Mouse (Mus musculus) MEL (cell line): Measurements from ENCODE around the gene Gm4792. TPM values are rescaled to one million over a fixed set of nuclear protein-coding genes. Genes with fewer than 3 reads are reported as not detected.

Experiments
- DNase-seq: peaks from one replicate; pipeline ENCODE4 v3.0.0; 2011; ENCODE audit warnings: low read depth, low spot score
- H3K27ac ChIP-seq: 2 replicates; pipeline ENCODE4 v1.5.1; 2012; ENCODE audit warnings: low read depth, mild to moderate bottlenecking, control low read depth, low read length, moderate library complexity; ENCODE audit not compliant: control insufficient read depth
- H3K27me3 ChIP-seq, 2 experiments: fragments of 150-350 bp in 1 of 2; sonication (generic) in 1 of 2; 2 replicates each; pipeline ENCODE4 v1.6.1; 2012; ENCODE audit warnings: low read length in 2 of 2, mild to moderate bottlenecking in 2 of 2, improper control_type of control experiment in 1 of 2, moderate library complexity in 1 of 2; ENCODE audit not compliant: insufficient read depth in 2 of 2, control insufficient read depth in 1 of 2
- H3K36me3 ChIP-seq, 2 experiments: 2 replicates each; pipeline ENCODE4 v1.6.1; 2012 to 2014; ENCODE audit warnings: low read length in 2 of 2, improper control_type of control experiment in 1 of 2, inconsistent platforms in 1 of 2, mild to moderate bottlenecking in 1 of 2; ENCODE audit not compliant: insufficient read depth in 2 of 2, control insufficient read depth in 1 of 2
- H3K4me1 ChIP-seq, 2 experiments: fragments of 150-350 bp in 1 of 2; sonication (generic) in 1 of 2; 2 replicates each; pipeline ENCODE4 v1.6.1; 2012; ENCODE audit warnings: low read length in 2 of 2, improper control_type of control experiment in 1 of 2, mild to moderate bottlenecking in 1 of 2; ENCODE audit not compliant: insufficient read depth in 2 of 2, control insufficient read depth in 1 of 2
- H3K4me3 ChIP-seq, 2 experiments: fragments of 150-350 bp in 1 of 2; sonication (generic) in 1 of 2; 2 replicates each; pipeline ENCODE4 v1.5.1; 2012; ENCODE audit warnings: low read depth in 2 of 2, low read length in 2 of 2, mild to moderate bottlenecking in 2 of 2, moderate library complexity in 2 of 2, control low read depth in 1 of 2, improper control_type of control experiment in 1 of 2; ENCODE audit not compliant: control insufficient read depth in 1 of 2, insufficient read depth in 1 of 2
- H3K79me2 ChIP-seq: 2 replicates; pipeline ENCODE4 v1.6.1; 2012; ENCODE audit warnings: mild to moderate bottlenecking, low read length, moderate library complexity; ENCODE audit not compliant: control insufficient read depth, poor library complexity, insufficient read depth
- H3K9ac ChIP-seq: 2 replicates; pipeline ENCODE4 v1.6.1; 2012; ENCODE audit warnings: low read depth, mild to moderate bottlenecking, control low read depth, low read length, moderate library complexity; ENCODE audit not compliant: control insufficient read depth, poor library complexity, severe bottlenecking
- H3K9me3 ChIP-seq: fragments of 150-350 bp; sonication (generic); replicated peaks from 2 replicates; pipeline ENCODE4 v1.6.1; 2012; ENCODE audit warnings: mild to moderate bottlenecking, low read length, improper control_type of control experiment, moderate library complexity; ENCODE audit not compliant: insufficient read depth
- BHLHE40 ChIP-seq: IDR thresholded peaks from 2 replicates; pipeline ENCODE4 v1.6.1; 2012; ENCODE audit warnings: low read depth, mild to moderate bottlenecking, inconsistent platforms, low read length, improper control_type of control experiment, borderline replicate concordance
- CTCF ChIP-seq, 3 experiments: IDR thresholded peaks in 2 of 3; conservative IDR thresholded peaks in 1 of 3; 2 replicates each; pipeline ENCODE4 v1.5.1; 2011 to 2012; ENCODE audit warnings: low read length in 3 of 3, low read depth in 2 of 3, mild to moderate bottlenecking in 2 of 3, improper control_type of control experiment in 1 of 3, inconsistent platforms in 1 of 3, mixed read lengths in 1 of 3, moderate library complexity in 1 of 3; ENCODE audit not compliant: control insufficient read depth in 1 of 3, insufficient read depth in 1 of 3, poor library complexity in 1 of 3, severe bottlenecking in 1 of 3
- ELF1 ChIP-seq: IDR thresholded peaks from 2 replicates; pipeline ENCODE4 v1.6.1; 2014; ENCODE audit warnings: low read depth, mild to moderate bottlenecking, inconsistent platforms, low read length, improper control_type of control experiment, moderate library complexity
- EP300 ChIP-seq, 2 experiments: IDR thresholded peaks; 2 replicates each; pipeline ENCODE4 v1.6.1; 2011; ENCODE audit warnings: improper control_type of control experiment in 2 of 2, low read length in 2 of 2, low read depth in 1 of 2, mild to moderate bottlenecking in 1 of 2
- GATA1 ChIP-seq: IDR thresholded peaks from 2 replicates; pipeline ENCODE4 v1.6.1; 2011; ENCODE audit warnings: low read depth, low read length, improper control_type of control experiment
- JUND ChIP-seq: IDR thresholded peaks from 2 replicates; pipeline ENCODE4 v1.6.1; 2011; ENCODE audit warnings: low read depth, mild to moderate bottlenecking, improper control_type of control experiment, low read length
- KAT2A ChIP-seq: conservative IDR thresholded peaks from 2 replicates; pipeline ENCODE4 v1.6.1; 2012; ENCODE audit warnings: low read depth, low read length, improper control_type of control experiment, inconsistent platforms
- MAX ChIP-seq: IDR thresholded peaks from 2 replicates; pipeline ENCODE4 v1.6.1; 2011; ENCODE audit warnings: low read length, improper control_type of control experiment
- MXI1 ChIP-seq: IDR thresholded peaks from 2 replicates; pipeline ENCODE4 v1.6.1; 2011; ENCODE audit warnings: mild to moderate bottlenecking, low read depth, low read length, improper control_type of control experiment
- NELFE ChIP-seq: IDR thresholded peaks from 2 replicates; pipeline ENCODE4 v1.6.1; 2011; ENCODE audit warnings: low read depth, low read length, improper control_type of control experiment
- NRF1 ChIP-seq: IDR thresholded peaks from 2 replicates; pipeline ENCODE4 v1.6.1; 2014; ENCODE audit warnings: low read depth, mild to moderate bottlenecking, inconsistent platforms, low read length, improper control_type of control experiment, moderate library complexity; ENCODE audit not compliant: poor library complexity, insufficient read depth, severe bottlenecking
- POLR2A ChIP-seq, 2 experiments: IDR thresholded peaks; 2 replicates each; pipeline ENCODE4 v1.6.1; 2011 to 2012; ENCODE audit warnings: low read length in 2 of 2, mild to moderate bottlenecking in 2 of 2, control low read depth in 1 of 2, improper control_type of control experiment in 1 of 2, low read depth in 1 of 2, moderate library complexity in 1 of 2; ENCODE audit not compliant: control insufficient read depth in 1 of 2, insufficient read depth in 1 of 2, poor library complexity in 1 of 2
- POLR2AphosphoS5 ChIP-seq: IDR thresholded peaks from 2 replicates; pipeline ENCODE4 v1.6.1; 2012; ENCODE audit warnings: low read depth, borderline replicate concordance, mild to moderate bottlenecking, inconsistent platforms, low read length, moderate library complexity, mixed read lengths
- RAD21 ChIP-seq: IDR thresholded peaks from 2 replicates; pipeline ENCODE4 v1.6.1; 2011; ENCODE audit warnings: mild to moderate bottlenecking, low read depth, low read length, improper control_type of control experiment
- RCOR1 ChIP-seq: IDR thresholded peaks from 2 replicates; pipeline ENCODE4 v1.6.1; 2012; ENCODE audit warnings: low read depth, mild to moderate bottlenecking, inconsistent platforms, low read length, improper control_type of control experiment
- SIN3A ChIP-seq: IDR thresholded peaks from 2 replicates; pipeline ENCODE4 v1.6.1; 2012; ENCODE audit warnings: low read length, improper control_type of control experiment, inconsistent platforms
- TCF12 ChIP-seq: IDR thresholded peaks from 2 replicates; pipeline ENCODE4 v1.6.1; 2014; ENCODE audit warnings: low read depth, mild to moderate bottlenecking, inconsistent platforms, low read length, improper control_type of control experiment, moderate library complexity
- UBTF ChIP-seq: IDR thresholded peaks from 2 replicates; pipeline ENCODE4 v1.6.1; 2012; ENCODE audit warnings: low read depth, mild to moderate bottlenecking, inconsistent platforms, low read length, improper control_type of control experiment, moderate library complexity, borderline replicate concordance; ENCODE audit not compliant: insufficient read depth
- USF1 ChIP-seq: IDR thresholded peaks from 2 replicates; pipeline ENCODE4 v1.6.1; 2014; ENCODE audit warnings: low read depth, mild to moderate bottlenecking, inconsistent platforms, low read length, improper control_type of control experiment, moderate library complexity
- ZC3H11A ChIP-seq: IDR thresholded peaks from 2 replicates; pipeline ENCODE4 v1.6.1; 2012; ENCODE audit warnings: low read depth, mild to moderate bottlenecking, inconsistent platforms, low read length, improper control_type of control experiment
- ZKSCAN1 ChIP-seq: IDR thresholded peaks from 2 replicates; pipeline ENCODE4 v1.6.1; 2012; ENCODE audit warnings: low read depth, mild to moderate bottlenecking, inconsistent platforms, low read length, improper control_type of control experiment, moderate library complexity
- ZMIZ1 ChIP-seq: IDR thresholded peaks from 2 replicates; pipeline ENCODE4 v1.6.1; 2012; ENCODE audit warnings: low read depth, mild to moderate bottlenecking, inconsistent platforms, low read length, improper control_type of control experiment, moderate library complexity
- ZNF384 ChIP-seq: IDR thresholded peaks from 2 replicates; pipeline ENCODE4 v1.6.1; 2012; ENCODE audit warnings: low read depth, mild to moderate bottlenecking, inconsistent platforms, low read length, improper control_type of control experiment
- polyA plus RNA-seq, 2 experiments: library from polyadenylated mRNA; stranded (reverse) in 1 of 2; unstranded in 1 of 2; fragments of >175 nt in 1 of 2; fragments of >200 nt in 1 of 2; gene quantifications; 2 replicates each; pipeline versions ENCODE4 v1.2.1 to v1.2.4; 2012; ENCODE audit warnings: low replicate concordance in 2 of 2, low read depth in 1 of 2; ENCODE audit not compliant: insufficient read length in 2 of 2, insufficient read depth in 1 of 2, missing spikeins in 1 of 2
- total RNA-seq: library from RNA; depleted of rRNA; stranded (reverse); fragments of 300-350 nt; gene quantifications from 2 replicates; pipeline ENCODE4 v1.2.3, GENCODE M21; 2012

Gene Gm4792
- total and polyA plus RNA-seq, 3 experiments = not detected

DNA sequence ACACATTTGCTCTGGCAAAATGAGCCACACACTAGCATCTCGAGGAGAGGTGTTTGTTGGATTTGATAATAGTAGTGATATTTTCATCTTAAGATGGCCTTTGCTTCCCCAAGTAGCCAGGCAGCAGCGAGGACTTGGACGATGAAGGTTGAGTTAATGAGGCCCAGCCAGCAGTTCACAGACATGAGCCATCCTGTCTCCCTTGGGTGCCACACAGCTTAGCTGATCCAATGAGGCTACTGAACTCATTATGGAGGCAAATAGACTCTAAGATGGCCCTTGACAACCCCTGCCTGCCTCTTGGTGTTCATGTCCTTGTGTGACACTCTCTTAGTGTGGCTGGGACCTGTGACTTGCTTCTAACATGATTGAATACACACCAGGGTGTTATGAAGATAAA lies 43.7 kb downstream of the Gm4792 start:
- no peak overlapping the region for H3K4me3 ChIP-seq
- TF ChIP-seq MXI1 = no peak
- no peak for TF ChIP-seq RAD21
- no peak for TF ChIP-seq NRF1
- no peak for TF ChIP-seq ZKSCAN1
- no peak for TF ChIP-seq ZC3H11A
- no peak for TF ChIP-seq KAT2A
- TF ChIP-seq JUND = no peak
- TF ChIP-seq USF1 = no peak
- TF ChIP-seq EP300 (IDR thresholded peaks at IDR 0.05; ENCODE audit: low read depth in 1 of 2, low read length in 2 of 2) = no peak
- TF ChIP-seq POLR2A (IDR thresholded peaks at IDR 0.05; ENCODE audit: control insufficient read depth in 1 of 2, insufficient read depth in 1 of 2, low read depth in 1 of 2, low read length in 2 of 2, poor library complexity in 1 of 2) = no peak
- no peak for TF ChIP-seq CTCF (IDR thresholded peaks at IDR 0.05 in 2 of 3, conservative IDR thresholded peaks at IDR 0.05 in 1 of 3; ENCODE audit: control insufficient read depth in 1 of 3, insufficient read depth in 1 of 3, low read depth in 2 of 3, low read length in 3 of 3, poor library complexity in 1 of 3, severe bottlenecking in 1 of 3)
- TF ChIP-seq UBTF = no peak
- no peak for TF ChIP-seq SIN3A
- no peak for TF ChIP-seq MAX
- TF ChIP-seq TCF12 = no peak
- TF ChIP-seq ZNF384 = no peak
- no peak for TF ChIP-seq POLR2AphosphoS5
- no peak for TF ChIP-seq BHLHE40
- TF ChIP-seq ELF1 = no peak
- H3K9me3 ChIP-seq = no peaks in the 10 kb centered on the region
- peaks cover 4 to 6% of the 10 kb centered on the region in 2 experiments; a peak in 3 of 4 replicates for H3K4me1 ChIP-seq
- H3K27ac ChIP-seq = no peak overlapping the region
- no peak for DNase-seq
- H3K27me3 ChIP-seq = no peaks in the 10 kb centered on the region
- H3K9ac ChIP-seq = no peak overlapping the region
- no peaks in the 10 kb centered on the region for H3K79me2 ChIP-seq
- peaks cover 0 to 5% of the 10 kb centered on the region in 2 experiments; a peak in 1 of 4 replicates for H3K36me3 ChIP-seq

DNA sequence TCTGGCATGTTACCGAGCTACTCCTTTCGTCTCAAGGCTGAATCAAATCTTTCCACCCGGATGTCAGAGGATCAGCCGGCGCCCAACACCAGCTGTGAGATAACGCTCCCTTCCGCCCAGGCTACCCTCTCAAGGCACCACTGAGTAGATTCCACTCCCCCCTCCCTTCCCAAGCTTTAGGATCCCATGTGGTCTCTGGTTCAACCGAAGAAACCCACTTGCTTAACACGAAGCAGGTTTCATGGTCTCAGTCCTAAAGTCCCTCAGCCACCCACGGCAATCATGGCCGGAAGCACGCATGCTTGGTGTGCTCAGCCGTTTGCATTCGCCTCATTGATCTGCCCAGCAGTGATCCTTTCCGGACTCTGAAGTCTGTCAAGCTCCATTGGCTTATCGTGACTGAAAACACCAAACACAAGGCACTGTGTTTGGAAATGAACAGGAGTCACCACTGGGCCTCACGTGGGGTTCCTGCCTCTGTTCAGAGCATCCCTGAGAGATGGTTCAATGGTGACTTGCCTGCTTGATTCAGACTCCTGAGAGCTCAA lies 45.2 kb downstream of the Gm4792 start:
- Histone ChIP-seq H3K4me1 (peaks cover 9 to 11% of the 10 kb centered on the region in 2 experiments), H3K27me3 (no peaks in the 10 kb centered on the region), H3K4me3 (no peak overlapping the region), H3K79me2 (no peaks in the 10 kb centered on the region), H3K36me3 (peaks cover 0 to 9% of the 10 kb centered on the region in 2 experiments; a peak in 2 of 4 replicates), H3K9me3 (no peaks in the 10 kb centered on the region), H3K27ac (no peak overlapping the region), H3K9ac (no peak overlapping the region)
- no peak for DNase-seq
- TF ChIP-seq RCOR1 = no peak
- no peak for TF ChIP-seq NELFE
- no peak for TF ChIP-seq ZMIZ1
- no peak for TF ChIP-seq GATA1
- TF ChIP-seq TCF12 = no peak
- no peak for TF ChIP-seq MXI1
- TF ChIP-seq USF1 = no peak
